Mouse (Mus musculus) myocyte (in vitro differentiated cells): ENCODE measurements around the gene Ankrd10.

ENCODE experiments used
- CEBPB ChIP-seq: IDR thresholded peaks from 2 replicates; pipeline ENCODE4 v1.6.1; 2011; ENCODE audit warnings: mild to moderate bottlenecking, moderate library complexity; ENCODE audit not compliant: poor library complexity, insufficient read depth, severe bottlenecking
- E2F4 ChIP-seq: IDR thresholded peaks from one replicate; pipeline ENCODE4 v1.6.1; 2011; ENCODE audit warnings: mild to moderate bottlenecking, control low read depth, moderate library complexity; ENCODE audit not compliant: insufficient read depth
- MAX ChIP-seq: IDR thresholded peaks from one replicate; pipeline ENCODE4 v1.6.1; 2011; ENCODE audit warnings: low read depth, mild to moderate bottlenecking, control low read depth
- MYOG ChIP-seq, 3 experiments: IDR thresholded peaks; one replicate each; pipeline ENCODE4 v1.6.1; 2011; ENCODE audit warnings: control low read depth in 2 of 3, low read depth in 2 of 3, mild to moderate bottlenecking in 2 of 3; ENCODE audit not compliant: insufficient read length in 2 of 3, control insufficient read depth in 1 of 3, insufficient read depth in 1 of 3
- POLR2A ChIP-seq: IDR thresholded peaks from one replicate; pipeline ENCODE4 v1.6.1; 2011; ENCODE audit warnings: low read depth, mild to moderate bottlenecking, control low read depth, moderate library complexity; ENCODE audit not compliant: insufficient read length
- POLR2AphosphoS2 ChIP-seq: IDR thresholded peaks from one replicate; pipeline ENCODE4 v1.6.1; 2011; ENCODE audit warnings: low read depth, control low read depth; ENCODE audit not compliant: insufficient read length
- TCF12 ChIP-seq: IDR thresholded peaks from one replicate; pipeline ENCODE4 v1.6.1; 2011; ENCODE audit warnings: mild to moderate bottlenecking, control low read depth; ENCODE audit not compliant: poor library complexity, insufficient read depth, severe bottlenecking
- TCF3 ChIP-seq: IDR thresholded peaks from one replicate; pipeline ENCODE4 v1.6.1; 2011; ENCODE audit warnings: low read depth, control low read depth; ENCODE audit not compliant: insufficient read length
- USF1 ChIP-seq: IDR thresholded peaks from one replicate; pipeline ENCODE4 v1.6.1; 2011; ENCODE audit warnings: low read depth, mild to moderate bottlenecking, control low read depth, moderate library complexity

DNA sequence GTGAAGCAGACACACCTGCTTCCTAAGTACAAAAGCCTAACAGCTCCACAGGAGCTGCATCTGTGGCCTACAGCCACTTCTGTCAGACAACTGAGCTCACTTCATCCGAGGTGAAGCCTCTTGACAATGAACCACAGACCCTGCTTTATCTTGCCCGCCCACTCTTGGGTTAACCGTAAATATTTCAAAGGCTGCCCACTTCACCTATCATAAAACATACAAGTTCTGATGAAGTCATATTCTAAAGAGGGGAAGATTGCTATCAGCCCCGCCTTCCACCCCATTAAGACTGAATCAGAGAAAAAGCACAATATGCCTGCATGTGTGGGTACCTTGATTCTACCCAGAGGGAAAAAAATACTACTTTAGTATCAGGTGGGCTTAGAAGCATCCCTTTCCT, 10.5 kb downstream of the Ankrd10 start:
- TF ChIP-seq POLR2A (no peak), USF1 (no peak), POLR2AphosphoS2 (no peak), MAX (no peak), MYOG (IDR thresholded peaks at IDR 0.05; ENCODE audit: control insufficient read depth in 1 of 3, insufficient read depth in 1 of 3, insufficient read length in 2 of 3, low read depth in 2 of 3) (no peak), TCF12 (no peak), E2F4 (no peak), CEBPB (no peak), TCF3 (no peak)
